Mouse (Mus musculus): ENCODE measurements around the gene Ift22.

DNA sequence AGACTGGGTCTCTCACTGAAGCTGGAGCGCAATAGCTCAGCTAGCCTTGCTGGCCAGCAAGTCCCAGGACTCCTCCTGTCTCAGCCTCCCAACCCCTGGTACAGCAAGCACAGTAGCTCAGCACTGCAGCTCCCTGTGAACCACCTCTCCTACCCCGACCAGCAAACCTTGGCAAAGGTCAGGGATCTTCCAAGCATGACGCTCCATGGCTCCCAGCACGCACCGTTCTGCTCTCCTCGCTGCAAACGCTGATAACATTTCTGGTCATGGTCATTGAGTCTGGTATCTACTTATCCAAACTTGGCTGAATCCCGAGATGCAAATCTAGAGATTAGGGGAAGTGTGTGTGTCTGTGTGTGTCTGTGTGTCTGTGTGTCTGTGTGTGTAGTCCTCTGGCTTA, 27.8 kb upstream of the Ift22 start:
- TF ChIP-seq CTCF (IDR thresholded peaks at IDR 0.05; ENCODE audit: low read depth) (no peak), EP300 (optimal IDR thresholded peaks at IDR 0.05) (no peak)
